Mouse (Mus musculus): Measurements from ENCODE around the gene Slc6a6.

DNA sequence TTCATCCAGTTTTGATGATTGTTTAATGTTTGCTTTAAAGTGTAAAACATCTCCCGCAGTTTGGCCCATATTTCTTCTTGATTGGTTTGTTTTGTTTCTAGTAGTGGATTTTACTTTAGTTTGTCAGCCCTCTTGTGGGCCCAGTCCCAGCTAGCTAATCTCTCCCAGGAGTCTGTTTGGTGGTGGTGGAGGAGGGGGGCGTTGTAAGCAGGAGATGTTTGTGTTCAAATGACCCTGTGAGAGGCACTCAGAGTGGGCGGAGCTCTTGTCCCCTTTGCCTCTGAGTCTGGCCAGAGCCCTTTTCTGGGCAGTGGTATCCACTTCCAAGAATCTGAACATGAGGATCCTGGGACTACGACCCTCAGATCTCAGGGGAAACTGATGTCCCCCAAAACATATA, 60.0 kb downstream of the Slc6a6 start:
- TF ChIP-seq CTCF (IDR thresholded peaks at IDR 0.05; ENCODE audit: low read depth, low read length) = no peak
- no peak for TF ChIP-seq GATA1 (IDR thresholded peaks at IDR 0.05; ENCODE audit: borderline replicate concordance, low read length)
